Mouse (Mus musculus) liver, embryonic 14.5 days (tissue): ENCODE data around the gene Tle2.

Experiments used
- CTCF ChIP-seq: IDR thresholded peaks from 2 replicates; pipeline ENCODE4 v1.5.1; 2016; ENCODE audit warnings: antibody characterized with exemption, low read depth, control low read depth
- EP300 ChIP-seq: IDR thresholded peaks from 2 replicates; pipeline ENCODE4 v1.6.1; 2016; ENCODE audit warnings: antibody characterized with exemption, low read depth

GRCm38 (mm10) chr10:81615486-81615885 lies 41.1 kb downstream of the Tle2 start:
- no peak for TF ChIP-seq CTCF
- no peak for TF ChIP-seq EP300
